Mouse (Mus musculus): ENCODE measurements around the gene Rhox9.
"Not testable (repeated sequence)": the region's sequence is repeated elsewhere in the genome, so short reads cannot be mapped to it uniquely, and the experiment has no call there.

Gene Rhox9

GRCm38 (mm10) chrX:37901670-37902069 is at the start of gene Rhox9:
Gene Rhox9, minus strand, starts transcription at chrX:37901770.
- not testable (repeated sequence) for DNase-seq (ENCODE audit: low spot score)

GRCm38 (mm10) chrX:37916311-37916710 is 14.7 kb upstream of the Rhox9 start:
- DNase-seq (ENCODE audit: low spot score) = no peak

- no peak for DNase-seq (ENCODE audit: low spot score)
These were observed 7.0 kb upstream of the Rhox9 start for GRCm38 (mm10) chrX:37908581-37908980.

GRCm38 (mm10) chrX:37903727-37904126 is 2.2 kb upstream of the Rhox9 start:
- no peak for DNase-seq (ENCODE audit: low spot score)

GRCm38 (mm10) chrX:37897132-37897531 is 4.4 kb downstream of the Rhox9 start, which contains the start of gene Rhox7b:
Gene Rhox7b, minus strand, starts transcription at chrX:37897232.
- not testable (repeated sequence) for DNase-seq (ENCODE audit: low spot score)

- DNase-seq (ENCODE audit: low spot score) = no peak
These were observed 22.7 kb downstream of the Rhox9 start, which contains the start of gene Rhox8 for GRCm38 (mm10) chrX:37878844-37879243. Gene Rhox8, minus strand, starts transcription at chrX:37878944.

- DNase-seq (ENCODE audit: low spot score) = no peak
These were observed 29.9 kb downstream of the Rhox9 start for GRCm38 (mm10) chrX:37871641-37872040.
